Mouse (Mus musculus) kidney, adult 2 months (tissue): ENCODE data around the gene Gstm2.

Experiments
- CTCF ChIP-seq: fragments of 200-500 bp; conservative IDR thresholded peaks from 2 replicates; pipeline ENCODE4 v1.5.1; 2011; ENCODE audit warnings: low read depth, mild to moderate bottlenecking, control low read depth, low read length, moderate library complexity, mixed read lengths; ENCODE audit not compliant: insufficient read depth, insufficient read length
- POLR2A ChIP-seq: fragments of 200-500 bp; IDR thresholded peaks from one replicate; pipeline ENCODE4 v1.6.1; 2011; ENCODE audit warnings: low read depth, low read length, control low read depth

DNA sequence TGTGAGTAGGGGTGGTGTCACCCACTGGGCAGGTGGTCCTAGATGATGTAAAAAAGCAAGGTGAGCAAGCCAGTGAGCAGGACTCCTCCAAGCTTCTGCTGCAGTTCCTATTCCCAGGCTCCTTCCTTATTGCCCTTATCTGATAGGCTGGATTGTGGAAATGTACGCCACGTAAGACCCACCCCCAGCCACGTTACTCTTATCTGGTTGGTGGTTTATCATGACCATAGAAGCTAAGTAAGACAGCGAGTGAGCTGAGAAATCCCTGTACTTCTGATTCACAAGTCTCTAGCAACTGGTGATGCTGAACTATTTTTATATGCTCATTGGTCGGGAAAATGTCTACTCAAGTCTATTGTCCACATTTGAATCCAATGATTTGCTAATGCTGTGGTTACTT, 39.8 kb upstream of the Gstm2 start:
- TF ChIP-seq CTCF: no peak
- no peak for TF ChIP-seq POLR2A
